Mouse (Mus musculus) right cerebral cortex, postnatal 10 days (tissue): ENCODE measurements at regions not wholly inside any gene's neighbourhood (a gene's known extent, or its start where the extent isn't known, plus 50 kb on each side); places are given as distances from the start of the nearest gene placed in this dataset.
"Not testable (repeated sequence)": the region's sequence is repeated elsewhere in the genome, so short reads cannot be mapped to it uniquely, and the experiment has no call there.

Experiments used
- DNase-seq, 2 experiments: peaks; one replicate each; pipeline ENCODE4 v3.0.0; 2021; ENCODE audit warnings: low spot score in 2 of 2

DNA sequence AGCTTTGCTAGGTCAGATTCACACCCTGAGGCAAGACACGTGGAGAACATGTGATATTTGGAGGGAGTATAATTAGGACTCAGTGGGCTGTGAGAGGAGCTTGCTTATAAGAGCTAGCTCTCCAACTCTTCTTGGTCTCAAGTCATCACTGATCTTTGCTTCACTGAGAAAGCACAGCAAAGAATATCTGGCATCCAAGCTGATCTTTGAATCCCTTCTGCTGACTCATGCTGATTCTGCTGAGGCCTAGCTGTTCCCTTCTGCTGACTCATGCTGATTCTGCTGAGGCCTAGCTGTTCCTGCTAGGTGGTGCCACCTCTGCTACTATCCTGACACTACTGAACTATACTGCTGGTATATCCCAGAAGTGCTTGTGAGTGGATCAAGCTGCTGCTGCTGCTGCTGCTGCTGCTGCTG is 639.0 kb upstream of the Slc8a1 start:
- no peak for DNase-seq

DNA sequence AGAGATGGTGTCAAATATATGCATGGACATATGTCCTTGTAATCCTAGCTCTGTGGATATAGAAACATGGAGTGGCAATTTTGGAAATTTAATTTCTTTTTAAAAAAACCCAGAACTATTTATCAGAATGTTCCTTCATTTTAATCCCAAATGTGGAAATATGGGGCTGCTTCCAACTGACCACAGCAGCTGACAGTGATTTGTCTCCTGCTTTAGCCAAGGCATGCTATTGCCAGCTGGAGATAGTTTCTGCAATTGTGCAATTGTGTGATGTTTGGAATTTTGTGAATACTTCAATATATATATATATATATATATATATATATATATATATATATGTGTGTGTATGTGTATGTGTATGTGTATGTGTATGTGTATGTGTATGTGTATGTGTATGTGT is 629.7 kb upstream of the Slc8a1 start:
- DNase-seq: no peak

GRCm38 (mm10) chr17:82366001-82366400 is 627.8 kb upstream of the Slc8a1 start:
- no peak for DNase-seq

DNA sequence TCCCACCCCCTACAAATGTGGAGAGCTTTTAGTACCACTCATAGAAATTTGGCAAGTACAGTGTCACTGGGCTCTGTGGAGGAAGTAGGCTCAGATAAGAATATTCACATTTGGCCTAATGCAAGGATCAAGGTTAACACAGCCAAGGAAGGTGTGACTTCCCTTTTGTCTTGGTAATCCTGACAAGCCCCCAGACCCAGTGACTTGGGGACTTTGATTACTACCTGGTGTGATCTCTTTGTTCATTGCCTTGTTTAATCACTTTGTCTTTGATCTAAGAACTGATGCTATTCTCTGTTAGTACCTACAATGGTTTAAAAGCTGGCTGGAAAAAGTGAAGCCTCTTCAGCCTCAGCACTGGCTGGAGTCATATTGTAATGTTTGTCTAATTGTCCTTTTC is 610.5 kb upstream of the Slc8a1 start:
- no peak for DNase-seq

- no peak for DNase-seq
Observed at GRCm38 (mm10) chr17:82331429-82331828, 593.3 kb upstream of the Slc8a1 start.

- no peak for DNase-seq
Observed at GRCm38 (mm10) chr17:82312191-82312590, 574.0 kb upstream of the Slc8a1 start.

DNA sequence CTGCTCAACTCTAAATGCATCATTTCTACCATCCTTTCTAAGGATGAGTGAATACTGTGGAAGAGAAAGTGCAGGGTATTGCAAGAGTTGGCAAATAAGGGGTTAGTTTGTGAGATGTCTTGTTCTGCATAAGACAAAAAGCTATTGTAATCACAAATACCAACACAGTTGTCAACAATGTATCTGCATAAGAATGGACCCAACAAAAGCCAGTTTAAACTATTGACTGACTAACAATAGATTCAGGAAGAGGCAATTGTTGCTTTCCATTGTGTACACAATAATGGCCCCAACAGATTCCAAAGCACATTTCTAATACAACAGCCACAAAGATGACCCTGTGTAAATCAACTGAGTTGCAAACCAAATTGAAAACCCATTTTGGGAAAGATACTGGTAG is 568.2 kb upstream of the Slc8a1 start:
- no peak for DNase-seq

- DNase-seq: no peak
Observed at GRCm38 (mm10) chr17:82277728-82278127, 539.6 kb upstream of the Slc8a1 start.

- no peak for DNase-seq
Observed at GRCm38 (mm10) chr17:82273946-82274345, 535.8 kb upstream of the Slc8a1 start.

DNA sequence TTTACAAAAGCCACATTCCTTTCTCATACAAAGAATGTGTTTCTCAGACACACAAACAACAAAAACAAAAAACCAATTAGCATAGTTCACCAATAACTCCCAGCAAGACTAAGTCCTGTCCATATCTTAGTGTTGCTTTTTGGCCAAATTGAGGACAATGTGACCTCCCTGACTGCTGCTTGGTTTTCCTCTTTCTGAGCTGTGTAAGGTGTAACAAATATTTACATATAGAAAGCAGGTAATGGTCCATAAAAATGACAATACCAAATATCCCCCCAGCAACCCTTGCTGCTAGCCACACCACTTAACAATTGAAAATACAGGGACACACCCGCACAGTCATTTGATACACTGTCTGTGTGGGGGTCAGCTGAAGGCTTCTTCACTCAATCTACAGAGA is 534.7 kb upstream of the Slc8a1 start:
- DNase-seq: no peak

DNA sequence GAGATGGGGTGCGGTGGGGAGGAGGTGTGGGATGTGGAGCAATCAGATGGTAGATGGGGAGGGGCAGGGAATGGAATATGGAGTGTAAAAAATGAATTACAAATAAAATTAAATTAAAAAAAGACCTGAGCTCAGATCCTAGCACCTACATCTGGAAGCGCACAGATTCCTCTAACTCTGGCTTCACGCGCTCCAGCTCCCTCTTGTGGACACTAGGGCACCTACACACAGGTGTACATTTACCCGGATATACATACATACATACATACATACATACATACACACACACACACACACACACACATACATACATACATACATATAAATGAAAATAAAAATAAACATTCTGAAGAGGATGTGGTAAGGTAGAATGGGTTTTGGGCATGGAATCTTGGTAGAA is 528.7 kb upstream of the Slc8a1 start:
- not testable (repeated sequence) for DNase-seq

DNA sequence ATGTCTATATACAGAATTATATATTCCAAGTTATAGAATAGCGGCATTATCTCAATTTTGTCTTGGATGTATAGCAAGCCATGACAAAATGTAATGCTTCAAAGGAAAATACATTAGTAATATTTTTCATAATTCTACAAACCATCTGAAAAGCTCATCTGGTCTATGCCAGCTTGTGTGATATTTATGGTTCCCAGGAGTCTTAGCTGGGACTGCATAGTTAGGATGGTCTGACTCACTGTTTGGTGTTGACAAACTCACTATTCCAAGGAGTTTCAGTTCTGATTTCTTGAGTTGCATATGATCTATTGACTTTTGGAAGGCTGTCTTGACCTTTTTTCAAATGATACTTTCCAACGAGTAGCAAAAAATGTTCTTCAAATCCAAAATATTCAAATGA is 514.2 kb upstream of the Slc8a1 start:
- no peak for DNase-seq

DNA sequence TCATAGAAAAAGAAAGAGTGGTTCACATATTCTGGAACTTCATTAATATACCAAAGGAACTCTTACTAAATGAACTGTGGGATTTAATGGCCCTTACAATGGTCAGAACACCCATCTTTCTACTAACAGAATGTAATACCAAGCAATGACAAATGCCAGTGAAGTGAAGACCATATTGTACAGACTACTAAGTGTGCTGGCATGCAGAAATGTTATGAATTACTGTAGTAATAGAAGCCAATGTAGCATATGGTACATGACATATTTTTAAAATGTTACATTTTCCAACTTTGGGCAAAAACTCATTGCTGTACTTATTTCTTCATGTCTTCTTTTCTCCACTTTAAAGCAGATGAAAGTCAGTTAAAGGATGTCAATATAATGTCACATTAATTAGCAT is 513.7 kb upstream of the Slc8a1 start:
- DNase-seq: no peak

- DNase-seq: no peak
Observed at GRCm38 (mm10) chr17:82238361-82238760, 500.2 kb upstream of the Slc8a1 start.

DNA sequence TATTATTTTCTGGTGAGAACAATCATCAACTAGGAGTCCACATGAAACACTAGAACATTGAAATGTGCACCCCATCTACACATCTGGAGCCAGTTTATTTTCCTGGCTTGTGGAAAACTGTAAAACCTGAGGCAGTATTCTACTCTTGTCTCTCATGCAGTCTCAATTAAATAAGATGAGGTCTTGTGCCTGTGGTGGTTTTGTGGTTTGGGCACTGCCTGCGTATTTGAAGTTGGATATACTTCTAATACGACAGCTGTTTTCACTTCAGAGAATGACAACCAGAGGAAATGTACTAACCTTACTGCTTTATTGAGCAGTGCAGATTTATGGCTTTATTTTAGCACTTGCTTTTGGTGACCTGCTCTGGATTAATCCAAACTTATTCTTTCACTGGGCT is 499.3 kb upstream of the Slc8a1 start:
- DNase-seq: no peak

DNA sequence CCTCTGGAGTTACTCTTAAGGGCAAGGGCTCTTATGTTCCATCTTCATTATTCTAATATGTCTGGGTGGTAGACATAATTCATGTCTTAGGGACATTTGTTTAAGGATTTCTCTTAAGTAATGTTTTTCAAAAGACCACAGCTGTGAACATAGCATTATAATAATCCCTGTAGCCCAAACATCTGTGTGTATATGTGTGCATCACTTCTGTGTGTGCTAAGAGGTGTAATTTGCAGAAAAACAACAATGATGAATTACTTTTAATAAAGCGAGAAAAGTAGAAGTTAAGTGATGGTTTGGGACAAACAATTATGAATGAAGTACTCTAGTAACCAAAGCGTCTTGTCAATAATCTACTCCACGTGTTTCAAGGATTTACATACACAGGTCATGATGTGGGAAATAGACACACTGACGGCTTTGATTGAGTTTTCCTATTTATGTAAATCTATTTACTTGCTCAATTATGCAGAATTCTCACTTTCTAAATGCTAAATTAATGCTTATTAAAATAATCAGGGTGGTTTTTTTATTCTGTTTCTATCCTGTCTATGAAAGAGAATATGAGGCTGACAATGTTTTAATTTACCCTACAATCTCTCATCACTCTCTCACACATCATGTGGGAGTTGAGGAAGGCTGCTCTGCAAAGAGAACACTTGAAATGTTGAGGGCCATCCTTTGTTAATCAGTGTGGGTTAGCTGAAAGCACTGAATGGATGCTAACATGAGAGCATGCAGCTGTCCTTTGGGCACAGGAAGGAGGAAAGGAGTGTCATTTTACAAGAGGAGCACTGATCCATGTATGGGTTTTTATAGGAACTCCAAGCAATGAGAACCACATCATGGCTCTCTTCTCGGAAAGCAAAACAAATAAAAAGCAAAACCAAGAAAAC is 477.8 kb upstream of the Slc8a1 start:
- no peak for DNase-seq

- DNase-seq: no peak
Observed at GRCm38 (mm10) chr17:82199981-82200380, 461.8 kb upstream of the Slc8a1 start.

- no peak for DNase-seq
Observed at GRCm38 (mm10) chr17:82199031-82199642, 461.0 kb upstream of the Slc8a1 start.

DNA sequence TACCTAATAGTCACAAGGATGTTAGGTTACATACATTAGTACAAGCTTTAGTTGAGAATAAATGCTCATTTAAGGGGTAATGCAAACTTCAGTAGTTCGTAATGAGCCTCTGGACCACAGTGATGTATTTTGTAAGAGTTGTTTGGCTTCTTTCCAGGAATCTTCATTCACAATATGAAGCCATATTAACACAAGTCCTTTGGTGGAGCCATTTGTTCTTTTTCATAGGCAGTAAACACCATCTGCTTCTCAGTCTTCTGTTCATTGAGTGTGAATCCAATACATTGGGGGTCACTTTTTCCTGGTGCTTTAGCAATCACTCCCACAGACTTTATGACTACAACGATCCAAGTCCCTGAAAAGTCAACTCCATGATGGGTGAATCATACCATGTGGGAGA is 446.1 kb upstream of the Slc8a1 start:
- DNase-seq: no peak

- no peak for DNase-seq
Observed at GRCm38 (mm10) chr17:82171216-82171615, 433.0 kb upstream of the Slc8a1 start.

GRCm38 (mm10) chr17:82153446-82153845 is 415.3 kb upstream of the Slc8a1 start:
- DNase-seq: no peak

DNA sequence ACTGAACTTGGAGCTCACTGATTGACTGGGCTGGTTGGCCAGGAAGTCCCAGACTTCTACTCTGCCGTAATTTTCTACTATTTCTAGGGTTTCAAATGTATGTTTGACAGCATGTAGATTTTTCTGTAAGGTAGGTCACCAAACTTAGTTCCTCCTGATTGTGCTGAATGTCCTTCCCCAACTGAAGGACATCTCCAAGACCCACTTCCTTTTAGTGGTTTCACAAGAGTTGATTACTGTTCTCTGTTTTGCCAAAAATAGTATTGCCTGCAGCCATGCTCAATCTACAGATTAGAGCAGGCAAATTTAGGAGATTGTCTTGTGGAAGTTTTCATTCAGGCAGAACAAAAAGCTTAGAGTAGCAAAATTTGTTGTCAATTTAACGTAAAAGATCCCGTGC is 396.7 kb upstream of the Slc8a1 start:
- no peak for DNase-seq

GRCm38 (mm10) chr17:82132941-82133340 is 394.8 kb upstream of the Slc8a1 start:
- peak in 1 of 2 experiments; percentile 19 for DNase-seq
